ENCODE assay signal across 8 mouse cellular contexts in genomic region chr2:18063763-18064251, GRCm38 (mm10). TPM values are rescaled to one million over a fixed set of nuclear protein-coding genes. Genes with fewer than 3 reads are reported as not detected.
DNase-seq lines count a peak whose midpoint lies in the region; ATAC-seq and TF ChIP-seq lines count a peak whose summit lies in the region.

No protein-coding gene starts in this region.

- peaks cover 13% of the 10 kb centered on the region for H3K4me1 ChIP-seq in forebrain, embryonic 11.5 days (replicated peaks; ENCODE audit: control insufficient read depth, insufficient read depth, low read length)
- peaks cover 3% of the 10 kb centered on the region; the same call in 1 of the 2 replicates for H3K4me1 ChIP-seq in lung, postnatal 0 days (ENCODE audit: insufficient read depth, low read depth, low read length)

- TF ChIP-seq CTCF in lung, postnatal 0 days (IDR thresholded peaks at IDR 0.05) = peak; percentile 48; the same call in 1 of the 2 replicates

- H3K36me3 ChIP-seq in forebrain, embryonic 11.5 days (ENCODE audit: control insufficient read depth, insufficient read depth, low read length) = no peaks in the 10 kb centered on the region
- H3K36me3 ChIP-seq in lung, postnatal 0 days (ENCODE audit: insufficient read depth, low read length) = no peaks in the 10 kb centered on the region

- no peaks in the 10 kb centered on the region for H3K27me3 ChIP-seq in forebrain, embryonic 11.5 days (ENCODE audit: control insufficient read depth, insufficient read depth, low read length)
- H3K27me3 ChIP-seq in lung, postnatal 0 days (replicated peaks; ENCODE audit: insufficient read depth, low read length) = no peaks in the 10 kb centered on the region

- peak; percentile 49 for ATAC-seq in forebrain, embryonic 11.5 days (replicated peaks; ENCODE audit: low FRiP score)
- peak; percentile 46 to 65 for ATAC-seq in hematopoietic stem cell, adult 5-6 weeks (replicated peaks in 1 of 2; ENCODE audit: insufficient read depth in 1 of 2, low FRiP score in 2 of 2, low TSS enrichment in 1 of 2, low read depth in 1 of 2, poor library complexity in 2 of 2, severe bottlenecking in 2 of 2)
- ATAC-seq in lung, postnatal 0 days = peak; percentile 52

- peak; percentile 67 for DNase-seq in gastrocnemius, adult 18-20 months (ENCODE audit: low spot score)
- DNase-seq in gastrocnemius, postnatal 10 days = no peak
- DNase-seq in adrenal gland, postnatal 10 days = peak; percentile 70
- DNase-seq in forebrain, embryonic 11.5 days (ENCODE audit: low spot score) = no peak
- peak; percentile 72 for DNase-seq in layer of hippocampus, postnatal 14 days (ENCODE audit: low spot score in 2 of 2)
- peak; percentile 85 for DNase-seq in lung, postnatal 0 days (ENCODE audit: low spot score)
- DNase-seq in retina, embryonic 14.5 days (ENCODE audit: low spot score) = peak; percentile 74

- H3K4me3 ChIP-seq in forebrain, embryonic 11.5 days (ENCODE audit: low read depth, low read length) = peak overlapping the region; percentile 86
- H3K4me3 ChIP-seq in lung, postnatal 0 days (ENCODE audit: low read depth, low read length) = peak overlapping the region; percentile 96

- peak overlapping the region; percentile 64 for H3K4me2 ChIP-seq in forebrain, embryonic 11.5 days (ENCODE audit: low read depth, low read length, severe bottlenecking)
- peak overlapping the region; percentile 79 for H3K4me2 ChIP-seq in lung, postnatal 0 days (replicated peaks; ENCODE audit: low read depth, low read length)

- H3K27ac ChIP-seq in forebrain, embryonic 11.5 days (ENCODE audit: low read depth, low read length) = peak overlapping the region; percentile 100
- H3K27ac ChIP-seq in lung, postnatal 0 days (ENCODE audit: low read length) = peak overlapping the region; percentile 99

- no peaks in the 10 kb centered on the region for H3K9me3 ChIP-seq in forebrain, embryonic 11.5 days (ENCODE audit: control insufficient read depth, low read length)
- H3K9me3 ChIP-seq in lung, postnatal 0 days (ENCODE audit: low read length) = no peaks in the 10 kb centered on the region

- H3K9ac ChIP-seq in forebrain, embryonic 11.5 days (ENCODE audit: low read length) = peak overlapping the region; percentile 99
- H3K9ac ChIP-seq in lung, postnatal 0 days (replicated peaks; ENCODE audit: low read depth) = peak overlapping the region; percentile 93

- WGBS in forebrain, embryonic 11.5 days = under 1% methylated on average over 18 of the region's 18 CpGs
- 2% methylated on average over 18 of the region's 18 CpGs for WGBS in lung, postnatal 0 days

- no peak for TF ChIP-seq EP300 in lung, postnatal 0 days (IDR thresholded peaks at IDR 0.05)

RNA-seq across cellular contexts. Expression of gene Mllt10, which starts 8.8 kb away (rescaled TPM):
- 10 to 100 TPM; 21.8 to 23.2 TPM for total RNA-seq in gastrocnemius, adult 18-20 months (2021)
- total RNA-seq in gastrocnemius, postnatal 10 days (2021) = 10 to 100 TPM; 21.7 to 33.1 TPM
- 10 to 100 TPM; 35.1 to 44.5 TPM for total RNA-seq in adrenal gland, postnatal 10 days (2021)
- polyA plus RNA-seq in forebrain, embryonic 11.5 days (2014; fragmentation: Nextera tagmentation; extraction: Ambion mirVana) = 52.9 and 54.2 TPM in 2 replicates
- total RNA-seq in hematopoietic stem cell, adult 5-6 weeks (2017) = 65.4 and 95.8 TPM in 2 replicates
- total RNA-seq in layer of hippocampus, postnatal 14 days (2021) = 10 to 100 TPM; 51.0 to 63.0 TPM
- polyA plus RNA-seq in lung, postnatal 0 days (2015; fragmentation: Nextera tagmentation; extraction: Ambion mirVana) = 35.1 and 38.9 TPM in 2 replicates

RNA-seq across cellular contexts. Expression of gene Skida1, which starts 15.0 kb away (rescaled TPM):
- under 1 TPM; 0.07 to 0.12 TPM for total RNA-seq in gastrocnemius, adult 18-20 months (2021)
- total RNA-seq in gastrocnemius, postnatal 10 days (2021) = 1 to 10 TPM; 2.0 to 2.1 TPM
- 1 to 10 TPM; 3.5 to 4.9 TPM for total RNA-seq in adrenal gland, postnatal 10 days (2021)
- 20.2 and 23.3 TPM in 2 replicates for polyA plus RNA-seq in forebrain, embryonic 11.5 days (2014; fragmentation: Nextera tagmentation; extraction: Ambion mirVana)
- total RNA-seq in hematopoietic stem cell, adult 5-6 weeks (2017) = 0.44 TPM in 1 of 2 replicates, not detected in the other
- total RNA-seq in layer of hippocampus, postnatal 14 days (2021) = 10 to 100 TPM; 15.4 to 16.8 TPM
- polyA plus RNA-seq in lung, postnatal 0 days (2015; fragmentation: Nextera tagmentation; extraction: Ambion mirVana) = 2.5 and 3.0 TPM in 2 replicates

RNA-seq across cellular contexts. Expression of gene A930004D18Rik, which starts 26.3 kb away (rescaled TPM):
- total RNA-seq in gastrocnemius, adult 18-20 months (2021) = under 1 TPM; 0.34 to 0.64 TPM
- 1 to 10 TPM; 2.2 to 2.7 TPM for total RNA-seq in gastrocnemius, postnatal 10 days (2021)
- total RNA-seq in adrenal gland, postnatal 10 days (2021) = 1 to 10 TPM; 2.3 to 6.1 TPM
- polyA plus RNA-seq in forebrain, embryonic 11.5 days (2014; fragmentation: Nextera tagmentation; extraction: Ambion mirVana) = 12.2 and 15.4 TPM in 2 replicates
- total RNA-seq in hematopoietic stem cell, adult 5-6 weeks (2017) = not detected in 2 replicates
- 1 to 10 TPM; 2.9 to 4.8 TPM for total RNA-seq in layer of hippocampus, postnatal 14 days (2021)
- polyA plus RNA-seq in lung, postnatal 0 days (2015; fragmentation: Nextera tagmentation; extraction: Ambion mirVana) = 11.0 and 11.3 TPM in 2 replicates

Comparison
In these comparisons a context has a peak if more than half of its experiments do, and no peak if none do; other contexts are left out.
1. DNase-seq: peak in gastrocnemius, adult 18-20 months (single experiment), adrenal gland, postnatal 10 days (single experiment), layer of hippocampus, postnatal 14 days (2 of 2), lung, postnatal 0 days (single experiment) and retina, embryonic 14.5 days (single experiment); none in gastrocnemius, postnatal 10 days (single experiment) and forebrain, embryonic 11.5 days (single experiment).
2. Peak in every context shown above with its lines, with median percentiles within 50 percentile points of each other: ATAC-seq.